Mouse (Mus musculus) embryonic facial prominence, embryonic 11.5 days (tissue): Measurements from ENCODE around the gene Ide. TPM values are rescaled to one million over a fixed set of nuclear protein-coding genes. Genes with fewer than 3 reads are reported as not detected.

Experiments used
- ATAC-seq: fragments of 200-750 bp; cut with Nextera tagmentation; replicated peaks from 2 replicates; pipeline ENCODE4 v1.8.0; 2017; ENCODE audit warnings: low read depth; ENCODE audit not compliant: insufficient number of reproducible peaks, low FRiP score, low TSS enrichment
- DNase-seq: peaks from one replicate; pipeline ENCODE4 v3.0.0-alpha.2; 2015; ENCODE audit warnings: low spot score
- H3K27ac ChIP-seq: fragments of 300-500 bp; sonication (generic); replicated peaks from 2 replicates; pipeline ENCODE4 v1.5.1; 2014; ENCODE audit warnings: mild to moderate bottlenecking, low read depth, low read length, control low read depth
- H3K27me3 ChIP-seq: fragments of 300-500 bp; sonication (generic); 2 replicates; pipeline ENCODE4 v1.6.1; 2014; ENCODE audit warnings: mild to moderate bottlenecking, low read length, moderate library complexity, mixed read lengths; ENCODE audit not compliant: control insufficient read depth, insufficient read depth
- H3K36me3 ChIP-seq: fragments of 300-500 bp; sonication (generic); replicated peaks from 2 replicates; pipeline ENCODE4 v1.6.1; 2014; ENCODE audit warnings: low read depth, mild to moderate bottlenecking, low read length, moderate library complexity, mixed read lengths; ENCODE audit not compliant: control insufficient read depth, insufficient read depth
- H3K4me1 ChIP-seq: fragments of 300-500 bp; sonication (generic); 2 replicates; pipeline ENCODE4 v1.6.1; 2014; ENCODE audit warnings: low read length, mixed read lengths; ENCODE audit not compliant: control insufficient read depth, insufficient read depth
- H3K4me2 ChIP-seq: fragments of 300-500 bp; sonication (generic); 2 replicates; pipeline ENCODE4 v1.6.1; 2014; ENCODE audit warnings: low read depth, mild to moderate bottlenecking, control low read depth, low read length, moderate library complexity
- H3K4me3 ChIP-seq: fragments of 300-500 bp; sonication (generic); 2 replicates; pipeline ENCODE4 v1.5.1; 2014; ENCODE audit warnings: low read depth, low read length, control low read depth
- H3K9ac ChIP-seq: fragments of 300-500 bp; sonication (generic); replicated peaks from 2 replicates; pipeline ENCODE4 v1.6.1; 2014; ENCODE audit warnings: mild to moderate bottlenecking, control low read depth, low read length
- H3K9me3 ChIP-seq: fragments of 300-500 bp; sonication (generic); replicated peaks from 2 replicates; pipeline ENCODE4 v1.6.1; 2016; ENCODE audit warnings: mild to moderate bottlenecking, low read length, inconsistent platforms, mixed read lengths; ENCODE audit not compliant: control insufficient read depth
- WGBS: fragments of 180-500 bp; shearing (Covaris S2); extraction: QIAGEN DNeasy Blood & Tissue Kit; methylation state at CpG from one replicate; pipeline ENCODE4 v1.1.7; 2014; 5-methylcytosine and 5-hydroxymethylcytosine counted together
- polyA plus RNA-seq: library from polyadenylated mRNA; unstranded; fragments of >200 nt; fragmentation: Nextera tagmentation; extraction: Ambion mirVana; gene quantifications from 2 replicates; pipeline ENCODE4 v1.2.1, GENCODE M21; 2014

The Ide gene
- polyA plus RNA-seq, 1 experiment from 2014 or later: 48.8 TPM

- H3K27ac ChIP-seq: no peak overlapping the region
- no peak for DNase-seq
- H3K9ac ChIP-seq: no peak overlapping the region
- no peaks in the 10 kb centered on the region for H3K4me1 ChIP-seq
- H3K27me3 ChIP-seq: no peaks in the 10 kb centered on the region
- no peak overlapping the region for H3K4me2 ChIP-seq
- H3K36me3 ChIP-seq: no peaks in the 10 kb centered on the region
- no peaks in the 10 kb centered on the region for H3K9me3 ChIP-seq
- no peak overlapping the region for H3K4me3 ChIP-seq
- no peak for ATAC-seq
These were observed 11.3 kb upstream of the Ide start for GRCm38 (mm10) chr19:37348952-37349351.

GRCm38 (mm10) chr19:37348331-37348730 is 10.7 kb upstream of the Ide start:
- DNase-seq (no peak), ATAC-seq (no peak)
- no peaks in the 10 kb centered on the region for H3K4me1 ChIP-seq
- WGBS: 86% methylated on average over 10 of the region's 10 CpGs
- H3K9ac ChIP-seq: no peak overlapping the region
- no peak overlapping the region for H3K4me2 ChIP-seq
- H3K4me3 ChIP-seq: no peak overlapping the region
- H3K36me3 ChIP-seq: no peaks in the 10 kb centered on the region
- no peak overlapping the region for H3K27ac ChIP-seq
- no peaks in the 10 kb centered on the region for H3K27me3 ChIP-seq
- no peaks in the 10 kb centered on the region for H3K9me3 ChIP-seq

- Histone ChIP-seq H3K9ac (no peak overlapping the region), H3K36me3 (no peaks in the 10 kb centered on the region), H3K27me3 (no peaks in the 10 kb centered on the region), H3K9me3 (no peaks in the 10 kb centered on the region), H3K27ac (no peak overlapping the region), H3K4me2 (no peak overlapping the region), H3K4me3 (no peak overlapping the region), H3K4me1 (no peaks in the 10 kb centered on the region)
- 75% methylated on average over 3 of the region's 3 CpGs for WGBS
- no peak for ATAC-seq
- DNase-seq: no peak
These were observed 8.6 kb upstream of the Ide start for GRCm38 (mm10) chr19:37346258-37346657.

GRCm38 (mm10) chr19:37343899-37344298 is 6.2 kb upstream of the Ide start:
- H3K4me1 ChIP-seq: no peaks in the 10 kb centered on the region
- no peaks in the 10 kb centered on the region for H3K36me3 ChIP-seq
- 84% methylated on average over 5 of the region's 5 CpGs for WGBS
- H3K9me3 ChIP-seq: no peaks in the 10 kb centered on the region
- ATAC-seq (no peak), DNase-seq (no peak)
- H3K9ac ChIP-seq: no peak overlapping the region
- no peak overlapping the region for H3K4me2 ChIP-seq
- H3K27ac ChIP-seq: no peak overlapping the region
- no peaks in the 10 kb centered on the region for H3K27me3 ChIP-seq
- H3K4me3 ChIP-seq: no peak overlapping the region

GRCm38 (mm10) chr19:37340931-37341330 is 3.3 kb upstream of the Ide start:
- Histone ChIP-seq H3K4me1 (no peaks in the 10 kb centered on the region), H3K36me3 (no peaks in the 10 kb centered on the region), H3K27ac (no peak overlapping the region), H3K9me3 (no peaks in the 10 kb centered on the region), H3K4me3 (no peak overlapping the region), H3K27me3 (no peaks in the 10 kb centered on the region), H3K9ac (no peak overlapping the region), H3K4me2 (no peak overlapping the region)
- 77% methylated on average over 5 of the region's 5 CpGs for WGBS
- no peak for ATAC-seq
- DNase-seq: no peak

GRCm38 (mm10) chr19:37340495-37340894 is 2.8 kb upstream of the Ide start:
- Histone ChIP-seq H3K4me3 (no peak overlapping the region), H3K9me3 (no peaks in the 10 kb centered on the region), H3K27ac (no peak overlapping the region), H3K36me3 (no peaks in the 10 kb centered on the region), H3K4me2 (no peak overlapping the region), H3K9ac (no peak overlapping the region), H3K4me1 (no peaks in the 10 kb centered on the region), H3K27me3 (no peaks in the 10 kb centered on the region)
- no peak for ATAC-seq
- whole genome bisulfite sequencing: 82% methylated on average over 5 of the region's 5 CpGs
- DNase-seq: no peak

GRCm38 (mm10) chr19:37335392-37335791 is 2.3 kb downstream of the Ide start:
- no peak overlapping the region for H3K9ac ChIP-seq
- WGBS: 80% methylated on average over 1 of the region's 1 CpGs
- H3K9me3 ChIP-seq: no peaks in the 10 kb centered on the region
- H3K4me2 ChIP-seq: no peak overlapping the region
- H3K36me3 ChIP-seq: no peaks in the 10 kb centered on the region
- DNase-seq (no peak), ATAC-seq (no peak)
- H3K4me1 ChIP-seq: no peaks in the 10 kb centered on the region
- H3K4me3 ChIP-seq: no peak overlapping the region
- H3K27me3 ChIP-seq: no peaks in the 10 kb centered on the region
- H3K27ac ChIP-seq: no peak overlapping the region

GRCm38 (mm10) chr19:37333357-37333756 is 4.3 kb downstream of the Ide start:
- H3K9me3 ChIP-seq: no peaks in the 10 kb centered on the region
- H3K27ac ChIP-seq: no peak overlapping the region
- 97% methylated on average over 5 of the region's 5 CpGs for WGBS
- H3K4me1 ChIP-seq: no peaks in the 10 kb centered on the region
- H3K9ac ChIP-seq: no peak overlapping the region
- no peak for DNase-seq
- H3K4me2 ChIP-seq: no peak overlapping the region
- no peaks in the 10 kb centered on the region; the same call in 1 of the 2 replicates for H3K36me3 ChIP-seq
- H3K27me3 ChIP-seq: no peaks in the 10 kb centered on the region
- no peak for ATAC-seq
- H3K4me3 ChIP-seq: no peak overlapping the region
